Mouse (Mus musculus) intestine, embryonic 14.5 days (tissue): ENCODE results near the gene Armh2. TPM values are rescaled to one million over a fixed set of nuclear protein-coding genes. Genes with fewer than 3 reads are reported as not detected.

Source experiments
- ATAC-seq: fragments of 200-750 bp; cut with Nextera tagmentation; replicated peaks from 2 replicates; pipeline ENCODE4 v1.8.0; 2017; ENCODE audit warnings: low read depth, moderate number of reproducible peaks, moderate TSS enrichment, moderate library complexity; ENCODE audit not compliant: low FRiP score, low TSS enrichment
- DNase-seq: peaks from one replicate; pipeline ENCODE4 v3.0.0-alpha.2; 2018; ENCODE audit warnings: low spot score
- H3K27ac ChIP-seq: fragments of 300-500 bp; sonication (generic); 2 replicates; pipeline ENCODE4 v1.5.1; 2014; ENCODE audit warnings: low read depth, mild to moderate bottlenecking, control low read depth
- H3K27me3 ChIP-seq: fragments of 300-500 bp; sonication (generic); replicated peaks from 2 replicates; pipeline ENCODE4 v1.6.1; 2014; ENCODE audit warnings: low read length, control low read depth; ENCODE audit not compliant: control insufficient read depth, insufficient read depth
- H3K36me3 ChIP-seq: fragments of 300-500 bp; sonication (generic); 2 replicates; pipeline ENCODE4 v1.6.1; 2014; ENCODE audit warnings: low read length, control low read depth; ENCODE audit not compliant: control insufficient read depth, insufficient read depth
- H3K4me1 ChIP-seq: fragments of 300-500 bp; sonication (generic); replicated peaks from 2 replicates; pipeline ENCODE4 v1.6.1; 2014; ENCODE audit warnings: low read length, control low read depth, mixed read lengths; ENCODE audit not compliant: control insufficient read depth, insufficient read depth
- H3K4me2 ChIP-seq: fragments of 300-500 bp; sonication (generic); 2 replicates; pipeline ENCODE4 v1.6.1; 2014; ENCODE audit warnings: low read length
- H3K4me3 ChIP-seq: fragments of 300-500 bp; sonication (generic); 2 replicates; pipeline ENCODE4 v1.5.1; 2014; ENCODE audit warnings: low read depth, low read length, control low read depth, mixed read lengths
- H3K9ac ChIP-seq: fragments of 300-500 bp; sonication (generic); 2 replicates; pipeline ENCODE4 v1.6.1; 2014; ENCODE audit warnings: mild to moderate bottlenecking, low read length
- H3K9me3 ChIP-seq: fragments of 300-500 bp; sonication (generic); 2 replicates; pipeline ENCODE4 v1.6.1; 2016; ENCODE audit warnings: low read length, control low read depth; ENCODE audit not compliant: control insufficient read depth
- WGBS: fragments of 180-500 bp; shearing (Covaris S2); extraction: QIAGEN DNeasy Blood & Tissue Kit; methylation state at CpG from one replicate; pipeline ENCODE4 v1.1.7; 2014; 5-methylcytosine and 5-hydroxymethylcytosine counted together
- polyA plus RNA-seq: library from polyadenylated mRNA; unstranded; fragments of >200 nt; fragmentation: Nextera tagmentation; extraction: Ambion mirVana; gene quantifications from 2 replicates; pipeline ENCODE4 v1.2.1, GENCODE M21; 2014

Gene Armh2
- polyA plus RNA-seq, 1 experiment from 2014 or later: not detected

DNA sequence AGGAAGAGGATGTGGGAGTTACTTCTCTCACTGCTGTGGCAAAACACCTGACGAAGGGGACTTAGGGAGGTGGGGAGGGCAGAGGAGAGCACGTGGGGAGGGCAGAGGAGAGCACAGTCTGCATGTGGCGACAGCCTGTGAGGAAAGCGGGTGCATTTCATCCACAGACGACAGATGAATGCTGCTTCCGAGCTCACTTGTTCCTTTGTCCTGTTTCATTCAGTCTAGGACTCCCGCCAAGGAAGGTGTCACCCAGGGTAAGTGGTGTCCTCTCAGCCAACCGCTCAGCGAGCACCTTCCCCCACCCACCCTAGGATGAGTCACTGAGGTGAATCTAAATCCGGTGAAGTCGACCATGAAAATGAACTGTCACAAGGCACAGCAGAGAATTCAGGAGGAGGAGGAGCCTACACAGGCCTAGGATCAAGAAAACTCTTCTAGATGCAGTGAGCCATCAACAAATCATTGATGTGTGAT, 45.0 kb downstream of the Armh2 start:
- Histone ChIP-seq H3K27ac (no peak overlapping the region), H3K4me1 (no peaks in the 10 kb centered on the region), H3K36me3 (no peaks in the 10 kb centered on the region), H3K27me3 (no peaks in the 10 kb centered on the region), H3K9ac (no peak overlapping the region), H3K9me3 (no peaks in the 10 kb centered on the region), H3K4me3 (no peak overlapping the region), H3K4me2 (no peak overlapping the region)
- ATAC-seq (no peak), DNase-seq (no peak)
- WGBS: 60% methylated on average over 11 of the region's 11 CpGs

DNA sequence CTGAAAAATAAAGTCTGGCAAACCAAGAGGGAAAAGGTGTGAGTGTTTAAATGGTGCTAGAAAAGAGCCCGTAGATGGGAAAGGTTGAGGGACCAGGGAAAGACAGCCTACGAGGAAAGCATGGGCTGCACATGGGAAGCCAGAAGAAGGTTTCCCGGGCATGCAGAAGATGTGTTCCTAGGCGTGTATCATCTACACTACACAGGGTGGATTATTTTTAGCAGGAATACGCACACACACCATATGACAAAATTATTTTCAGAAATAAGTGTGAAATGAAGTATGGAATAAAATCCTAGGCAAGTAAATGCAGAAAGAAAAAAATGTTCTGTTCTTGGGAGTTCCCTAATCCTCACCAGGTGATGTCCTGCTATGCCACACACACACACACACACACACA, 46.4 kb downstream of the Armh2 start:
- WGBS: 85% methylated on average over 5 of the region's 5 CpGs
- no peak overlapping the region for H3K9ac ChIP-seq
- H3K36me3 ChIP-seq: no peaks in the 10 kb centered on the region
- DNase-seq (no peak), ATAC-seq (no peak)
- no peak overlapping the region for H3K4me2 ChIP-seq
- no peaks in the 10 kb centered on the region for H3K4me1 ChIP-seq
- H3K27ac ChIP-seq: no peak overlapping the region
- no peaks in the 10 kb centered on the region for H3K27me3 ChIP-seq
- H3K4me3 ChIP-seq: no peak overlapping the region
- H3K9me3 ChIP-seq: no peaks in the 10 kb centered on the region

DNA sequence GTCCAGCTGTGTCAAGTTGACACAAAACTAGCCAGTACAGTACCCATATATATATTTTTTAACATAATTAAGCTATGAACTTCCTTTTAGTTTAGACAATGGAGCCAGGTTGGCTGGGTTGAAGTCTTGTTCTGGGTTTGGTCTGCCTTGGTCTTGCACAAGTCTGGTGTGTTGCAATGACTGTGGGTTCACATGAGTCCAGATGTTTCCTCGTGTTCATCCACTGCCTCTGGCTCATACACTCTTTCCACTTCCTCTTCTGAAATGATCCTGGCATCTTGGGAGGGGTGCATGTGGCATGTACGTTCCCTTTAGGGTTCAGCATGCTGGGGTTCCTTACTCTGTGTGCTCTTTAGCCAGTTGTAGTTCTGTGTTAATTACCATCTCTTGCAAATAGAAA, 50.3 kb downstream of the Armh2 start:
- 72% methylated on average over 2 of the region's 2 CpGs for WGBS
- DNase-seq (peak; percentile 33), ATAC-seq (no peak)

DNA sequence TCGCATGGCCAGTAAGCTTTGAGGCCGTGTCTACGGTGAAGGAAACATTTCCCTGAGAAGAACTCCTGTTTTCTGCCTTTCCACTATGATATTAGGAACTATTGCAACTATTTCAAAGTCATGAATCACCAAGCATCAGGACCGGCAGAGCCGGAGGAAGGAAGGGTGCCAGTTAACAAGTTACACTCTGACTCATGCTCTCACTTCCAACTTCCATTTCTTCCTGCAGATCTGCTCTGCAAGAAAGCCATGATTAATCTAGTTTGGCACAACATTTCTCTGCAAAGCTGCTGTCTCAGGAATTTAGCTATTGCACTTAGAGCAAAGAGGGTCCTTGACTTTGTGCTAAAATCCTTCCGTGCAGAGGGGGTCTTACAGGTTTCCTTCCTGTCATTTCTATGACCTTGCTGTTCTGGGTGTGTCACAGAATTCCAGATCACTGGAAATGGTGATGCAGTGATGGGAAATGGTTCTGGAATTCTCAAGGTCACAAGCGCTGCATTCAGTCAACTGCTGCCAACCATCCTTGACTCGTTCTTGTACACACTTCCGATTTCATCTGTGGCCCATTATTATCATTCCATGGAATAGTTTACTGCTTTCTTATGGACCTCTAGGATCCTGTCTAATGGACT, 51.5 kb downstream of the Armh2 start:
- no peak overlapping the region for H3K27ac ChIP-seq
- no peaks in the 10 kb centered on the region for H3K27me3 ChIP-seq
- ATAC-seq (no peak), DNase-seq (peak; percentile 47)
- no peaks in the 10 kb centered on the region for H3K9me3 ChIP-seq
- no peaks in the 10 kb centered on the region for H3K36me3 ChIP-seq
- no peak overlapping the region for H3K4me2 ChIP-seq
- no peak overlapping the region for H3K9ac ChIP-seq
- 81% methylated on average over 9 of the region's 9 CpGs for WGBS
- no peak overlapping the region for H3K4me3 ChIP-seq
- H3K4me1 ChIP-seq: no peaks in the 10 kb centered on the region

More for the DNA sequence above, 50.3 kb downstream of the Armh2 start:
- Histone ChIP-seq H3K36me3 (no peaks in the 10 kb centered on the region), H3K4me2 (no peak overlapping the region), H3K9ac (no peak overlapping the region), H3K9me3 (no peaks in the 10 kb centered on the region), H3K27me3 (no peaks in the 10 kb centered on the region), H3K27ac (no peak overlapping the region), H3K4me3 (no peak overlapping the region), H3K4me1 (no peaks in the 10 kb centered on the region)

Other genes with a start within 250 kb of the Armh2 start
- gene Ripor2, start 159.0 kb upstream of the Armh2 start, polyA plus RNA-seq: 1.7 and 2.3 TPM in 2 replicates
- gene Gmnn, start 20.7 kb downstream of the Armh2 start, polyA plus RNA-seq: 121 and 124 TPM in 2 replicates
- 25.6 and 27.0 TPM in 2 replicates for gene BC005537, start 60.4 kb downstream of the Armh2 start, polyA plus RNA-seq
- gene Acot13, start 90.3 kb downstream of the Armh2 start, polyA plus RNA-seq: 103 and 118 TPM in 2 replicates
- 58.9 and 61.1 TPM in 2 replicates for gene Tdp2, start 90.4 kb downstream of the Armh2 start, polyA plus RNA-seq
- gene D130043K22Rik, start 103.9 kb downstream of the Armh2 start, polyA plus RNA-seq: 0.74 and 0.98 TPM in 2 replicates
- gene Aldh5a1, start 196.4 kb downstream of the Armh2 start, polyA plus RNA-seq: 10.3 and 11.5 TPM in 2 replicates
- gene Gpld1, start 201.9 kb downstream of the Armh2 start, polyA plus RNA-seq: 2.5 and 3.0 TPM in 2 replicates